Mouse (Mus musculus) midbrain, postnatal 0 days (tissue): ENCODE measurements around the gene Ampd3. TPM values are rescaled to one million over a fixed set of nuclear protein-coding genes. Genes with fewer than 3 reads are reported as not detected.

Experiments used
- ATAC-seq: fragments of 200-750 bp; cut with Nextera tagmentation; 2 replicates; pipeline ENCODE4 v1.8.0; 2017; ENCODE audit warnings: moderate number of reproducible peaks, mild to moderate bottlenecking, moderate TSS enrichment, moderate library complexity; ENCODE audit not compliant: low FRiP score
- DNase-seq: peaks from one replicate; pipeline ENCODE4 v3.0.0-alpha.2; 2015; ENCODE audit warnings: low spot score
- H3K27ac ChIP-seq: fragments of 300-500 bp; sonication (generic); 2 replicates; pipeline ENCODE4 v1.5.1; 2014; ENCODE audit warnings: low read depth, mild to moderate bottlenecking, low read length, mixed read lengths
- H3K27me3 ChIP-seq: fragments of 300-500 bp; sonication (generic); 2 replicates; pipeline ENCODE4 v1.6.1; 2014; ENCODE audit warnings: low read length, control low read depth, mixed read lengths; ENCODE audit not compliant: insufficient read depth
- H3K36me3 ChIP-seq: fragments of 300-500 bp; sonication (generic); 2 replicates; pipeline ENCODE4 v1.6.1; 2014; ENCODE audit warnings: low read length, control low read depth, mixed read lengths; ENCODE audit not compliant: insufficient read depth
- H3K4me1 ChIP-seq: fragments of 300-500 bp; sonication (generic); 2 replicates; pipeline ENCODE4 v1.6.1; 2014; ENCODE audit warnings: mild to moderate bottlenecking, control low read depth, antibody characterized with exemption, low read length, mixed read lengths; ENCODE audit not compliant: insufficient read depth
- H3K4me2 ChIP-seq: fragments of 300-500 bp; sonication (generic); 2 replicates; pipeline ENCODE4 v1.6.1; 2014; ENCODE audit warnings: low read depth, mild to moderate bottlenecking, low read length, mixed read lengths; ENCODE audit not compliant: poor library complexity, severe bottlenecking
- H3K4me3 ChIP-seq: fragments of 300-500 bp; sonication (generic); 2 replicates; pipeline ENCODE4 v1.5.1; 2014; ENCODE audit warnings: low read depth, mild to moderate bottlenecking, low read length, moderate library complexity
- H3K9ac ChIP-seq: fragments of 300-500 bp; sonication (generic); replicated peaks from 2 replicates; pipeline ENCODE4 v1.6.1; 2014; ENCODE audit warnings: mild to moderate bottlenecking, low read length, moderate library complexity, mixed read lengths; ENCODE audit not compliant: poor library complexity, severe bottlenecking
- H3K9me3 ChIP-seq: fragments of 300-500 bp; sonication (generic); 2 replicates; pipeline ENCODE4 v1.6.1; 2016; ENCODE audit warnings: low read length, control low read depth
- CTCF ChIP-seq: IDR thresholded peaks from 2 replicates; pipeline ENCODE4 v1.5.1; 2016; ENCODE audit warnings: antibody characterized with exemption, mild to moderate bottlenecking
- whole genome bisulfite sequencing: fragments of 180-500 bp; shearing (Covaris S2); extraction: QIAGEN DNeasy Blood & Tissue Kit; methylation state at CpG from one replicate; pipeline ENCODE4 v1.1.7; 2014; 5-methylcytosine and 5-hydroxymethylcytosine counted together
- polyA plus RNA-seq: library from polyadenylated mRNA; unstranded; fragments of >200 nt; fragmentation: Nextera tagmentation; extraction: Ambion mirVana; gene quantifications from 2 replicates; pipeline ENCODE4 v1.2.1, GENCODE M21; 2015
- total RNA-seq: library from RNA; depleted of rRNA; stranded (reverse); fragments of >200 nt; gene quantifications from 2 replicates; pipeline ENCODE4 v1.2.3, GENCODE M21; 2014

The Ampd3 gene
- total and polyA plus RNA-seq, 2 experiments from 2014 or later: 13.2 to 20.6 TPM

- DNase-seq: no peak
These were observed 41.0 kb downstream of the Ampd3 start for GRCm38 (mm10) chr7:110808962-110809361.

GRCm38 (mm10) chr7:110809585-110810557, 41.9 kb downstream of the Ampd3 start:
- TF ChIP-seq CTCF: no peak
- Histone ChIP-seq H3K4me3 (no peak overlapping the region), H3K9me3 (no peaks in the 10 kb centered on the region), H3K4me1 (no peaks in the 10 kb centered on the region), H3K36me3 (0 out of 2 replicates have a peak, but pooled peaks cover 3% of the 10 kb centered on the region), H3K9ac (no peak overlapping the region), H3K27me3 (no peaks in the 10 kb centered on the region), H3K27ac (no peak overlapping the region), H3K4me2 (no peak overlapping the region)
- DNase-seq (no peak), ATAC-seq (no peak)
- WGBS: 84% methylated on average over 18 of the region's 18 CpGs

More at GRCm38 (mm10) chr7:110808962-110809361, 41.0 kb downstream of the Ampd3 start:
- H3K27me3 ChIP-seq: no peaks in the 10 kb centered on the region
- 0 out of 2 replicates have a peak, but pooled peaks cover 3% of the 10 kb centered on the region for H3K36me3 ChIP-seq
- whole genome bisulfite sequencing: 62% methylated on average over 3 of the region's 3 CpGs
- H3K27ac ChIP-seq: no peak overlapping the region
- no peaks in the 10 kb centered on the region for H3K4me1 ChIP-seq
- TF ChIP-seq CTCF: no peak
- H3K9me3 ChIP-seq: no peaks in the 10 kb centered on the region
- no peak overlapping the region for H3K4me2 ChIP-seq
- no peak for ATAC-seq
- no peak overlapping the region for H3K9ac ChIP-seq
- H3K4me3 ChIP-seq: no peak overlapping the region

GRCm38 (mm10) chr7:110810995-110811394, 43.0 kb downstream of the Ampd3 start:
- Histone ChIP-seq H3K9me3 (no peaks in the 10 kb centered on the region), H3K4me1 (no peaks in the 10 kb centered on the region), H3K9ac (no peak overlapping the region), H3K36me3 (0 out of 2 replicates have a peak, but pooled peaks cover 3% of the 10 kb centered on the region), H3K4me2 (no peak overlapping the region), H3K4me3 (no peak overlapping the region), H3K27ac (no peak overlapping the region), H3K27me3 (no peaks in the 10 kb centered on the region)
- ATAC-seq: no peak
- DNase-seq: no peak
- TF ChIP-seq CTCF: no peak
- whole genome bisulfite sequencing: 81% methylated on average over 8 of the region's 8 CpGs

- H3K27ac ChIP-seq: no peak overlapping the region
- DNase-seq (no peak), ATAC-seq (no peak)
- no peak overlapping the region for H3K9ac ChIP-seq
- H3K4me1 ChIP-seq: no peaks in the 10 kb centered on the region
- H3K4me2 ChIP-seq: no peak overlapping the region
- H3K9me3 ChIP-seq: no peaks in the 10 kb centered on the region
- 0 out of 2 replicates have a peak, but pooled peaks cover 3% of the 10 kb centered on the region for H3K36me3 ChIP-seq
- TF ChIP-seq CTCF: no peak
- no peaks in the 10 kb centered on the region for H3K27me3 ChIP-seq
- H3K4me3 ChIP-seq: no peak overlapping the region
- WGBS: 83% methylated on average over 5 of the region's 5 CpGs
These were observed 43.5 kb downstream of the Ampd3 start for GRCm38 (mm10) chr7:110811529-110811928.

GRCm38 (mm10) chr7:110813983-110814382, 46.0 kb downstream of the Ampd3 start:
- Histone ChIP-seq H3K36me3 (0 out of 2 replicates have a peak, but pooled peaks cover 3% of the 10 kb centered on the region), H3K4me3 (no peak overlapping the region), H3K4me1 (no peaks in the 10 kb centered on the region), H3K27me3 (no peaks in the 10 kb centered on the region), H3K4me2 (no peak overlapping the region), H3K9ac (no peak overlapping the region), H3K9me3 (no peaks in the 10 kb centered on the region), H3K27ac (no peak overlapping the region)
- no peak for ATAC-seq
- DNase-seq: no peak
- WGBS: 91% methylated on average over 1 of the region's 1 CpGs
- TF ChIP-seq CTCF: no peak

GRCm38 (mm10) chr7:110816037-110816436, 48.0 kb downstream of the Ampd3 start:
- TF ChIP-seq CTCF: peak; percentile 93

More at GRCm38 (mm10) chr7:110816037-110816436, 48.0 kb downstream of the Ampd3 start:
- WGBS: 75% methylated on average over 5 of the region's 5 CpGs
- Histone ChIP-seq H3K4me2 (no peak overlapping the region), H3K9me3 (no peaks in the 10 kb centered on the region), H3K4me3 (no peak overlapping the region), H3K9ac (no peak overlapping the region), H3K36me3 (0 out of 2 replicates have a peak, but pooled peaks cover under 1% of the 10 kb centered on the region), H3K27me3 (no peaks in the 10 kb centered on the region), H3K27ac (no peak overlapping the region), H3K4me1 (no peaks in the 10 kb centered on the region)
- DNase-seq (peak; percentile 74), ATAC-seq (0 out of 2 replicates have a peak, but pooled peaks have one; percentile 65)
